Mouse (Mus musculus) right cerebral cortex, postnatal 25 days (tissue): Measurements from ENCODE around the gene Dagla.

Source experiments
- DNase-seq: peaks from one replicate; pipeline ENCODE4 v3.0.0; 2022

The Dagla gene

GRCm38 (mm10) chr19:10277759-10278158, 26.9 kb downstream of the Dagla start:
- no peak for DNase-seq

GRCm38 (mm10) chr19:10277331-10277730, 27.3 kb downstream of the Dagla start:
- DNase-seq = no peak

- no peak for DNase-seq
Observed at GRCm38 (mm10) chr19:10276483-10277144, 28.1 kb downstream of the Dagla start.

- no peak for DNase-seq
Observed at GRCm38 (mm10) chr19:10274056-10274455, 30.6 kb downstream of the Dagla start.

- peak; percentile 75 for DNase-seq
Observed at GRCm38 (mm10) chr19:10272746-10273145, 31.9 kb downstream of the Dagla start.

- no peak for DNase-seq
Observed at GRCm38 (mm10) chr19:10271592-10271991, 33.1 kb downstream of the Dagla start.

- DNase-seq = no peak
Observed at GRCm38 (mm10) chr19:10270356-10270755, 34.3 kb downstream of the Dagla start.

GRCm38 (mm10) chr19:10268851-10269250, 35.8 kb downstream of the Dagla start:
- no peak for DNase-seq

- DNase-seq = no peak
Observed at GRCm38 (mm10) chr19:10267953-10268352, 36.7 kb downstream of the Dagla start.

- DNase-seq = no peak
Observed at GRCm38 (mm10) chr19:10267057-10267456, 37.6 kb downstream of the Dagla start.

GRCm38 (mm10) chr19:10266196-10266850, 38.4 kb downstream of the Dagla start:
- peak; percentile 71 for DNase-seq

- DNase-seq = no peak
Observed at GRCm38 (mm10) chr19:10261369-10261768, 43.3 kb downstream of the Dagla start.

GRCm38 (mm10) chr19:10258279-10259011, 46.2 kb downstream of the Dagla start:
- peak; percentile 82 for DNase-seq

- DNase-seq = no peak
Observed at GRCm38 (mm10) chr19:10248128-10248527, 56.5 kb downstream of the Dagla start.

- no peak for DNase-seq
Observed at GRCm38 (mm10) chr19:10247165-10247564, 57.5 kb downstream of the Dagla start.

- DNase-seq = no peak
Observed at GRCm38 (mm10) chr19:10244183-10244582, 60.5 kb downstream of the Dagla start.

- DNase-seq = no peak
Observed at GRCm38 (mm10) chr19:10242916-10243315, 61.8 kb downstream of the Dagla start.

- DNase-seq = peak; percentile 70
Observed at GRCm38 (mm10) chr19:10240654-10241305, 63.9 kb downstream of the Dagla start, which contains the start of gene Myrf. TSS of gene Myrf (minus strand) at chr19:10240748.

- DNase-seq = no peak
Observed at GRCm38 (mm10) chr19:10239975-10240653, 64.6 kb downstream of the Dagla start.

GRCm38 (mm10) chr19:10239419-10239818, 65.3 kb downstream of the Dagla start:
- DNase-seq = no peak

- no peak for DNase-seq
Observed at GRCm38 (mm10) chr19:10238477-10238876, 66.2 kb downstream of the Dagla start.

- no peak for DNase-seq
Observed at GRCm38 (mm10) chr19:10235784-10236565, 68.7 kb downstream of the Dagla start.
